Mouse (Mus musculus): Measurements from ENCODE around the gene Hist2h2ac.
"Not testable (repeated sequence)": the region's sequence is repeated elsewhere in the genome, so short reads cannot be mapped to it uniquely, and the experiment has no call there.

The Hist2h2ac gene

GRCm38 (mm10) chr3:96248141-96249033 lies 27.7 kb upstream of the Hist2h2ac start:
- DNase-seq (ENCODE audit: low read depth) = peak; percentile 70

GRCm38 (mm10) chr3:96247356-96248140 lies 26.9 kb upstream of the Hist2h2ac start:
- DNase-seq (ENCODE audit: low read depth) = peak; percentile 76

DNA sequence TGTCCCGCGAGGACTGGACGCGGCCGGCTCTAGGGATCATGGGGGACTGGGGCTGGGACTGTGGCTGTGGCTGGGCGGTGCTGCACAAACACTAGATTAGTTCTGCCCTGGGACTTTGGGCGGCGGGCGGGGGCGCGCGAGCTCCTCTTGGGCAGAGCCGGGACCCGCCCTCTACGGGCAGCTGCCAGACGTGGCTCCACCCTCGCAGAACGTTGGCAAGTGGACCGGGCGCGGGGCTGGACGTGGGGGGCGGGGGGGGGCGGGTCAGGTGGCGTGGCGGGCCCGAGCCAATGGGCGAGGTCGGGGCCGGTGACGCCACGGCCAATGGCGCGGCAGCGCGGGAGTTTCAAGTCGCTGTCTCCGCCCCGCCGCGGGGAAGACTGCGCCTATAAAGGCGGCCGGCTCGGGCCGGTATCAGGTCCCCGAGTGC lies 25.8 kb upstream of the Hist2h2ac start, which contains the start of gene Hist2h3c1:
Gene Hist2h3c1, plus strand, starts transcription at position 259 of the 430 bp plus-strand sequence.
- DNase-seq (ENCODE audit: low read depth) = not testable (repeated sequence)

GRCm38 (mm10) chr3:96246018-96246417 lies 25.3 kb upstream of the Hist2h2ac start:
- not testable (repeated sequence) for DNase-seq (ENCODE audit: low read depth)

GRCm38 (mm10) chr3:96245003-96245886 lies 24.6 kb upstream of the Hist2h2ac start, which contains the start of gene Hist2h2aa1:
Gene Hist2h2aa1, plus strand, starts transcription at chr3:96245497.
- peak; percentile 92 for DNase-seq (ENCODE audit: low read depth)

DNA sequence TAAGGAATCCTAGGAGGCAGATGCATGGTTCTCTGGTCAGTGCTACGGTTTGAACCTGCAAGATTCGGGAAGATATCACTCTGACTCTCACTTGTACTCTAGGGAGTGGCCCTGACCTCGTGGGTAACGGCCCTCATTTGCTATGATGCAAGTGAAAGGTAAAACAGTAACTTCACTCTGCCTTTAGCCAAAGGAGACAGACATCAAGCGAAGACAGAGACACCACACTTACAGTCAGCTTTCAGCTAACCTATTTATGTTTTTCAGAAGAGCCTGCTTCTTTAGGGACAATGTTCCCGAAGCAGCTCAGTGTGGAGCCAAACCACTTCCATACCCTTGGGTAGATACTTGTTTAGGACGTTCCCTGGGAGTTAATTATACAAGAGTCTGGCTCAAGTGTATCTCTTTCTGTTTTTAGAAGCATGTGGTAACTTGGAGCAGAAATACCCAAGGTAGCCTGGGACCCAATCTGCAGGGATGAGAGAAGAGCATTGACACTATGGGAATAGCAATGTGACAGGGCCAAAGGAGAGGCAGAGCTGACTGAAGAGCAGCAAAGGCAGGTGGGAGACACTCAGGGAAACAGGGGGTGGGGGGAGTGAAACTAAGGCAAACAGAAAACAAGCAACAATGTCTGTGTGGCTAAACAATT lies 23.4 kb upstream of the Hist2h2ac start:
- DNase-seq (ENCODE audit: low read depth) = peak; percentile 55

DNA sequence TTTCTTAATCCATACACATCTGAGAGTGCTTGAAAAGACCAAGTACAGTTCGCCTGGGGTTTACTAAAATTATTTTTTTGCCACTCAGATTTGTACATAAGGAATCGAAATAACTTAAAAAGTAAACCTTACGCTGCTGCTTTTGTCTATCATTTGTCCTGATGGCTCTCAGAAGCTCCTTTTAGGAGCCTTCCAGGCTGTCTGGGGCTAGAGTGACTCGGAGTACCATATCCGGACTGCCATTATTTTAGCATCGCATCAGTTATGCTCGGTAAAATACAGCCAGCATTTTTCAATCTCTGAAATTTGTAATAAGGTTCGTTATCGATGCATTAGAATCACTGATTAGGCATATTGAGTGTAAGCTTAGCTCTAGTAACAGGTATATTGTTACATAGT lies 20.1 kb upstream of the Hist2h2ac start:
- DNase-seq (ENCODE audit: low read depth) = no peak

DNA sequence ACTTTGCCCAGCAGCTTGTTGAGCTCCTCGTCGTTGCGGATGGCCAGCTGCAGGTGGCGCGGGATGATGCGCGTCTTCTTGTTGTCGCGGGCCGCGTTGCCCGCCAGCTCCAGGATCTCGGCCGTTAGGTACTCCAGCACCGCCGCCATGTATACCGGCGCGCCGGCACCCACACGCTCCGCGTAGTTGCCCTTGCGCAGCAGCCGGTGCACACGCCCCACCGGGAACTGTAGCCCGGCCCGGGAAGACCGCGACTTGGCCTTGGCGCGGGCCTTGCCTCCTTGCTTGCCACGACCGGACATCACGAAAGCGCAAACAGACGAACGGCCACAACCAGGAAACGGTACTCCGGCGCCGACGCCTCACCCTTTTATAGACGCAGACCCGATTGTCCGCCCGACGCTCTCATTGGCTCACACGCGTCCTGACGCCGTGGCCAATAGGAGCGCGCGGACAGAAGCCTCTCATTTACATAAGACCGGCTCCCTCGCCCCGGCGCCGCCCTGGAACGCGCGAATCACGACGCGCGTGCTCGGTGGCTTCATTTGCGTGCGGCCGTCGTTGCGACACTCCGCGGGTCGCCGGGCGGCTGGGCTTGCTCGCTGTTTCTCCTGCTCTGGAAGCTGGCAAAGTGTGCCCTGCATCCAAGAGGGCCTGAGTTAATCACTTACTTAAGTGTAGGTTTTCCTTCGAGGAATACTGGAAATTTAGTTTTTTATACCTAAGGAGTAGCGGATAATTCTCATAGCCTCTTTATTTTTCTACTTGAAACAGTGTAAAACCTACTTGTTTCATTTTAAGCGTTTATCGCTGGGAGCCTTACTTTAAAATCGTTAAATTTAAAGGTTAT lies 19.5 kb upstream of the Hist2h2ac start, which contains the start of gene Hist2h2aa2:
Gene Hist2h2aa2, minus strand, starts transcription at position 328 of the 850 bp plus-strand sequence.
- peak; percentile 89 for DNase-seq (ENCODE audit: low read depth)

- DNase-seq (ENCODE audit: low read depth) = not testable (repeated sequence)
Measured at GRCm38 (mm10) chr3:96238954-96239793, 18.5 kb upstream of the Hist2h2ac start, which contains the start of gene Hist2h3c2. Gene Hist2h3c2, minus strand, starts transcription at chr3:96239127.

DNA sequence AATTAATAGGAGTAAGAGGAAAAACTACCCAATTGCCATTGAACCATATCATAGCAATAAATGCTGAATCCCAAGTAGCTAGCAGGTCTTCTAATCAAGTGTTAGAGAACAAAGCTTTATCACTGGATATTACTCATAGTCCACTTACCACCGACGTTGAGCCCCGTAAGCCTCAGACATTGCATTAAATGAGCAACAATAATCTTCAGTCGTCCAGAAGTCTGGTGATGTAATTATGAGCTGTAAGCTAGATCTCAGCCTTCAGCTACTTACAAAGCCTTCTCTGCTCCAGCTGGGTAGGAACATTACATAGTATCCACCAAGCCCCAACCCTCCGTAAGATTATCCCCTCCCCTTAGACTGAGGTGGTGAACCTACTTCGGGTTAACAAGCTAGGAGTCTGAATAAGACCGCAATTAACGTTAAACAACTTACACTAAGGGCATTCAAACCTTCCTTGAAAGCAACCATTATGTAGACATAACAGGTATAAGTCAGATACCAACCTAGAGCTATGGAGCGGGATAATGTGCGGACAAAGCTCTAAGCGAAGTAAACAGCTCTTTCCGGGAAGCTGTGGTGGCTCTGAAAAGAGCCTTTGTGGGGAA lies 17.3 kb upstream of the Hist2h2ac start:
- peak; percentile 88 for DNase-seq (ENCODE audit: low read depth)

GRCm38 (mm10) chr3:96237335-96237903 lies 16.7 kb upstream of the Hist2h2ac start:
- peak; percentile 78 for DNase-seq (ENCODE audit: low read depth)

GRCm38 (mm10) chr3:96236834-96237334 lies 16.2 kb upstream of the Hist2h2ac start:
- no peak for DNase-seq (ENCODE audit: low read depth)

DNA sequence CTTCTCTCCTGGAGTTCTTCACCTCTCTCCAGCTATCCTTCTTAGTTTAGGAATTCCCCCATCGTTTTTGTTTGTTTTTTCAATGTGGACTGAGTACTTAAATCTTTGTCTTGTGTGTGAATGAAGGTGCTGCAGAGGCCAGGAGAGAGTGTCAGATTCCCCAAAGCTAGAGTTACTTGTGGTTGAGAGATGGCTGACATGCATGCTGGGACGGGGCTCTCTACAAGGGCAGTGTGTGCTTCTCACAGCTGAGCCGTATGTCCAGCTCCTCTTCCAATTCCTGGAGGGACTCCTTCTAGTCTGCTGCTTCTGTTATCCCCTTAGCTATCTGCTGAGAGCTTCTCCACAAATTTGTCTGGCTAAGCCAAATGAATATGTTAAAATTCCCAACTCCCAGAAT lies 15.2 kb upstream of the Hist2h2ac start:
- no peak for DNase-seq (ENCODE audit: low read depth)

GRCm38 (mm10) chr3:96234914-96235313 lies 14.2 kb upstream of the Hist2h2ac start:
- peak; percentile 48 for DNase-seq (ENCODE audit: low read depth)

DNA sequence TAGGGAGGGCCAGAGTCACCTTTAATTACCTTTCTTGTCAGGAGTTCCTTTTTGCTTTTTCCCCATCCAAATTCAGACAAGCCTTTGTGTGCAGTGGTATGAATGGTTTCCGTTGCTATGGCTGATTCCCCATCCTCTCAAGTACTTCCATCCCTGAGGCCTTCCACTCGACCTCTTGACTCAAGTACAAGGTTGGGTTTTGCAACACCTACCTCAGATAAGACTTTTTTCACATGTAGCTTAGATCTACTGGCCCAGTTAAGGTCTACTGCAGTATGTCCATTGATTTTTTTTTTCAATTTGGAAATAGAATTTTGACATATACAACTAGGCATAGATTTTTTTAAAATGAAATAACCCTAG lies 11.1 kb upstream of the Hist2h2ac start:
- no peak for DNase-seq (ENCODE audit: low read depth)

DNA sequence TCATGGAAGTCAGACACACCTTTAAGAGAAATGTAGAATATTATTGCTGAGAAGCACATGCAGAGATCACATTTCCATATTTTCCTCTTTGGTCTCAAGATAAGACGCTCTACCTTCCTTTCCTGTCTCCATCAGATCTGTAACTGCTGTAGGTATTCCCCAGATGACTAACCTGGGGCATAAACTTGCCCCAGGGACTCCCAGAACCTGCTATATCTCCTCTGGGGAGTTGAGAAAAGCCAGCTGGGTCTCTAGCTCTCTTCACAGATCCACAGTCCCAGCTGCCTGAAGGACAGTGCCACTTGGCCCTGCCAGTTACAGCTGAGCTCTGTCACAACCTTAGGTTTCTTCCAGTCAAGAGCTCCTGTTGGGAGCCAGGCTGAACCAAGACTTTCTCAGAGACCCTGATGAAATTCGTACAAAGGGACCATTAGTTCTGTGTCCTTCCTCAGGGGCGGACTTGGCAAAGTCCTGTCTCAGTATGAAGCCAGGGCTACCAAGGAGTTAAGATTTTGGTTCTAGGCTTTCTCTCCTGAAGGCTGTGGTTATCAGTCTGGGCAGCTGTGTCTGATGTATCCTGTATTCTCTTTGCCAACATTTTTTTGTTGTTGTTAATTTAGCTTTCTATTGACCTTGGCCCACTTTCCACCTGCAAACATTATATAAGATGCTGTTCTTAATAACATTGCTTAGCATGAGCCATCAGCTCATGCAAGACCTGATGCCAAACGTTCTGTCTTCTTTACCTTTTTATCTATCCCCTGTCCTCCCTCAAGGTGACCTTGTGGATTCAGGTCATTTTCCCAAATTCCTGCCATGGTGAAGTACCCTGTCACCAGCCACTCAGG lies 10.5 kb upstream of the Hist2h2ac start:
- no peak for DNase-seq (ENCODE audit: low read depth)

DNA sequence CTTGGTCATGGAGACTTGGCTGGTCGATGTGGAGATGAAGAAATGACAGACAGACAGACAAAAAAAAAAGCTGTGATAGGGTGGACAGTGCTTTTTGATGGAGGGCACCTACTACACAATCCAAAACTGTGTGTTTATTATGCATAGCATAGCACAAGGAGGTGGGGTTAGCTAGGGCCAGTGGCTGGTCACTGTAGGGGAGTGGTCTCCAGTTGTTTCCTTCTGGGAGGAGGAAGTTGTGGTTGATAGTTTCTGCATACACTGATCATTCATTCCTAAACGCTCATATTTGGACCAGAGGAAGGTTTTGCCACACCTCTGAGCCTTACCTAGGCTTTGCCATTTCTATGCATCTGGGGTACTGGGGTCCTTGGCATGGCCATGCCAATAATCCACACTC lies 9.7 kb upstream of the Hist2h2ac start:
- no peak for DNase-seq (ENCODE audit: low read depth)

Data from 416B (cell line).